Mouse (Mus musculus) liver, embryonic 14 days (tissue): Measurements from ENCODE around the gene Spata4. TPM values are rescaled to one million over a fixed set of nuclear protein-coding genes. Genes with fewer than 3 reads are reported as not detected.

ENCODE experiments used
- polyA plus RNA-seq: library from polyadenylated mRNA; depleted of rRNA; stranded (reverse); fragments of >200 nt; gene quantifications from 2 replicates; pipeline ENCODE4 v1.2.3, GENCODE M21; 2012; rRNA removed

Spata4 gene
- polyA plus RNA-seq = not detected in 2 replicates

GRCm38 (mm10) chr8:54600671-54601251 is at the start of gene Spata4:
TSS of gene Spata4 (plus strand) at chr8:54600781.

Other genes with a start within 250 kb of the Spata4 start
- 0.10 and 0.11 TPM in 2 replicates for gene Asb5, start 71.2 kb upstream of the Spata4 start, polyA plus RNA-seq
- 21.5 and 25.6 TPM in 2 replicates for gene Spcs3, start 70.8 kb upstream of the Spata4 start, polyA plus RNA-seq